Mouse (Mus musculus) A20 (cell line): ENCODE measurements around the gene Ush1c.
A peak's percentile ranks its signal among the peaks of the same experiment; 100 is the strongest.

ENCODE experiments used
- DNase-seq: peaks from one replicate; pipeline ENCODE4 v3.0.0-alpha.2; 2011; ENCODE audit warnings: low read depth, low spot score

The Ush1c gene

GRCm38 (mm10) chr7:46204775-46205174, 33.5 kb downstream of the Ush1c start:
- DNase-seq: no peak

GRCm38 (mm10) chr7:46204046-46204471, 34.2 kb downstream of the Ush1c start:
- peak; percentile 57 for DNase-seq

DNA sequence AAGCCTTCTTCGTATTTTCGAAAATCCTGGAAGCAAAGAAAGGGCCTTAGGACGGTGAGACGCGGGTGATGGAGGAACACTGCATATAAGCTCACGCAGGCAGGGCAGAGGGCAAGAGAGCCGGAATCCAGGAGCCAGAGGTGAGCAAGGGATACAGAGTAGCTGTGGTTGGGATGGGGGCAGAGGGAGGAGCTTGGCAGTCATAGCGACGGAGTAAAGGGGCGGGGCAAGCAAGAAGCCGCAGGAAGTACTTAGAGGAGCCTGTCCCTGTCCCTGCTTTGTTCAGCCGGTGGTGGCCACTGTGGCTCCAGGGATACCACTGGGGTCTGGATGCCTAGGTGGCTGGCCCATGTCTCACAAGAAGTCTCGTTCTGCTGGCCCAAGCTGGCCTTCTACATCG, 36.7 kb downstream of the Ush1c start:
- DNase-seq: no peak

DNA sequence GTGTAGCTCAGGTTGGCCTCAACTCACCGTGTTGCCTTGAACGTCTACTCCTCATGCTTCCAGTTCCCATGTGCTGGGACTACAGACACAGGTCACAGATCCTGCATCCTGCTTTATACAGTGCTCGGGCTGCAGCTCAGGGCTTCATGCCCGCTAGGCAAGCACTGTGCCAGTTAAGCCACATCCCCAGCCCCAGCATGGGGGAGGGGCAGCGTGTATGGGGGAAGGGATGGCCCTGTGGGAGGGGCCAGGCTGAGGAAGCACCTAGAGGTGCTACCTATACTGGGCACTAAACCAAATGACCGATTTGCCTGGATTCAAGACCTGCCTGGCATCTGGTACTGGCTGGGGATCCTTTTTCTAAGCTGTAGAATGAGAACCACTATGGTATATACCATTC, 38.3 kb downstream of the Ush1c start:
- no peak for DNase-seq

DNA sequence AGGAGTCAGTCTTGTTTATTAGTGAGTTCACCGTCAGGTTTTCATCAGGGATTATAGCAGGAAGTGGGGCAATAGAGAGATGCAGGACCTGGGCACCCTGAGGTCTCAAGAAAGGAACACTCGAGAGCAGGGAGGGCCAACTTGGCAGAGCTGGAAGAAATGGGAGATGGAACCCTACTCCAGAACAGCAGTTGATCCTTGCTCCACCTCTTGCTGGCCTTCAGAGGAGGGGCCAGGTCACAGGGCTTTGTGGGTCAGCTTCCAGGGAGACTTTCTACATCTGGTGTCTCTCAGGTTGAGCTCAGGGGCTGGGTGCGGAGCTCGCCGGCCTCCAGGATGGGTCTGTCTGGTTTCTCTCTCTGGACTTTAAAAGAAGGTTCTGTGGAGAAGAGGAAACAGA, 42.9 kb downstream of the Ush1c start:
- no peak for DNase-seq

- peak; percentile 18 for DNase-seq
Observed at GRCm38 (mm10) chr7:46184232-46184631, 54.1 kb downstream of the Ush1c start.

DNA sequence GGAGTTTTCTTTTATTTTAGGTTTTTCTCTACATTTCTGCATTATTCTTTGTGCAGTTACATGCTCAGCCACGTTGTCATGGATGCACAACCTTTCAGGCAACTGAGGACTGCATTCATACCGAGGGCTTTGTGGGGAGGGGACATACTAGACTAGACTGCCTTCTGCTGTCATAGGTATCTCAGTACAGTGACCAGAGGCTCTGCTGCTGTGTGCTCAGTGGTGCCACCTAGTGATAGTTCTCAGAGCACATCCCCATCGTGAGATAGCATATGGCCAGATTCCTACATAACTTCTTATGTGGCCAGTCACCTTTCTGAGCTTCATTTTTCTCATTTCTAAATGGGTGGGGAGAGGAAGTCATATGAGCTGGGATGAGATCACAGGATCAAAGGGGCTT, 56.7 kb downstream of the Ush1c start:
- peak; percentile 51 for DNase-seq

GRCm38 (mm10) chr7:46179431-46180275, 58.6 kb downstream of the Ush1c start, which contains the start of gene Abcc8:
Gene Abcc8, minus strand, starts transcription at chr7:46180033.
- DNase-seq: no peak

- DNase-seq: peak; percentile 48
Observed at GRCm38 (mm10) chr7:46168980-46169379, 69.3 kb downstream of the Ush1c start.

DNA sequence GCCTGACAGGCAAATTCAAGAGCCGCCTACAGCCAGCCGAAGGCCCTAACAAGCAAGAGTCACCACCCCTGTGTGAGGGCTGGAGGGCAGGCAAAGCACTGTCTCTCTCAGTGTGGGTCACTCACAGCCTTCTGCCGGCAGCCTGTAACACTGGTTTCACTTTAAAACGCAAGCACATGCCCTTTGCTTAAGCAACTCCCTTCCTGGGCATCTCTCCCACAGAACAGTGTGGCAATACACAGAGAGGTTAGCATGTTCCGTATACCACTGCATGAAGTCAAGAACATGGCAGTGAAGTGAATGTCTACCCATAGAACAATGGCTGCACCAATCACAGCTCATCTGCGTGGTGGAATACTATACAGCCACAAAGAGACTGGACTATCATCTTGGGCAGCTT, 69.9 kb downstream of the Ush1c start:
- DNase-seq: no peak

GRCm38 (mm10) chr7:46167901-46168300, 70.4 kb downstream of the Ush1c start:
- no peak for DNase-seq

DNA sequence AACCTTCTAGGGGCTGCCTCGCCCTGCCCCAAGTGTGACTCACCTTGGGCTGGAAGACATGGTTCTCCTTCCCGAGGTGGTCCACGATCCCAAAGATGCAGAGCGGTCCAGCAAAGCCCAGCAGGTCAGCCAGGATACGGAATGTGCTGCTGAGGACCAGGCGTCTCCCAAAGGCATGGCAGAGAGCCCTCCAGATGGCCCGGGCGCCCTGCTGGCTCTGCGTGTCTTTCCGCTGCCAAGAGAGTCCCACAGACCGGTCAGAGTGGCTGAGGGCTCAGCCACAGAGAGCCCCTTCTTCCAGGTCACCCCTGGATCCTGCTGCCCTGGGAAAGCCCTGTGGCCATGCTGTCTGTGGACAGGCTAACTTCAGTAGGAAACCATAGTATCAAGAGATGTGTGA, 72.4 kb downstream of the Ush1c start:
- DNase-seq: no peak

DNA sequence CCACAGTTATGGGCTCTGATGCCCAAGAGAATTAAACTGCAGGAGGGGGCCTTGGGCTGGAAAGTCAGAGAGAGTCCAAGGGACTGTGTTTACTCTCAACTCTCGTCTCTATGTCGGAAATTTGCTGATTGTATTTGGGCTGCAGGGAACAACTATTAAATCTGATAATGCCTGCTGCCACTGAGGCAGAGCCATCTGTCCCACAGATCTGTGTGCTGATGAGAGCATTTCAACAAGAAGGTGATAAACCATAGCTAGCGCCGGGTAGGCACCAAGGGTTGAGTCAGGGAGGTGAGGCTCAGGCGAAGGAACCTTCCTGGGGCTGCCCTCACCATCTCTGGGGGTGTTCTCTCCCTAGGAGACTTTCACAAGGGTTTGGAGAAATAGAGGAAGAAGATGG, 75.6 kb downstream of the Ush1c start:
- DNase-seq: no peak

- no peak for DNase-seq
Observed at GRCm38 (mm10) chr7:46162132-46162727, 76.1 kb downstream of the Ush1c start.

DNA sequence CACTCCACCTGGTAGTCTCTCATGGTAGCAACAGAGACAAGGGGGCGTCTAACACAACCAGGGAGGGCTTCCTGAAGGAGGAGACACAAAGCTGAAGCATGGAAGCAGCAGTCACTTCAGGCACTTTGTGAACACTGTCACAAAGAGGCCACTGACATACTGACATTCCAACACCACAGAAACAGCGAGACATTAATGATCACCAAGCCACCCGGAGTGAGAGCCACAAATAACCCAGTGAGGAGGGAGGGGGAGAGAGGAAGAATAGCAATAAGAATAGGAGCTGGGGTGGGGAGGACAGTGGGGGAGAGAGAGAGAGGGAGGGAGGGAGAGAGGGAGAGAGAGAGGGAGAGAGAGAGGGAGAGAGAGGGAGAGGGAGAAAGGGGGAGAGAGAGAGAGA, 76.7 kb downstream of the Ush1c start:
- DNase-seq: no peak

DNA sequence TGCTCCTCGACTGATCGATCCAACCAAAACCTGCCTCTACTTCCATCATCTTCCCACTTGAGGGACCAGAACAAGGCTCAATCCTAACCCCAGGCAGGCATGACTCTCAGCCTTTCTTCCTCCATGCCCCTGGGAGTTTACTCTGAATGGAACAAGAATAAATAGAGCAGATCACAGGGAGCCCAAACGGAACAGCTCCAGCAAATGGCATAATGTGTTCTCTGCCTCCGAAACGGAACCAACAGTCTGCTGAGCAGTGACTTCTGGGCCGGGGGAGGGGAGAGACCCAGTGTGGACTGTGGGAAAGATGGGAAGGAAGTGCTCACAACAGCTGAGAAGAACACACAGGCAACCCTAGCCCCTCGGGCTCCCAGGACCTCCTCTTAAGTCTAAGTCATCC, 80.6 kb downstream of the Ush1c start:
- no peak for DNase-seq

- no peak for DNase-seq
Observed at GRCm38 (mm10) chr7:46154498-46155488, 83.5 kb downstream of the Ush1c start.

GRCm38 (mm10) chr7:46152819-46153351, 85.4 kb downstream of the Ush1c start:
- no peak for DNase-seq

GRCm38 (mm10) chr7:46147417-46147816, 90.9 kb downstream of the Ush1c start:
- DNase-seq: peak; percentile 15

DNA sequence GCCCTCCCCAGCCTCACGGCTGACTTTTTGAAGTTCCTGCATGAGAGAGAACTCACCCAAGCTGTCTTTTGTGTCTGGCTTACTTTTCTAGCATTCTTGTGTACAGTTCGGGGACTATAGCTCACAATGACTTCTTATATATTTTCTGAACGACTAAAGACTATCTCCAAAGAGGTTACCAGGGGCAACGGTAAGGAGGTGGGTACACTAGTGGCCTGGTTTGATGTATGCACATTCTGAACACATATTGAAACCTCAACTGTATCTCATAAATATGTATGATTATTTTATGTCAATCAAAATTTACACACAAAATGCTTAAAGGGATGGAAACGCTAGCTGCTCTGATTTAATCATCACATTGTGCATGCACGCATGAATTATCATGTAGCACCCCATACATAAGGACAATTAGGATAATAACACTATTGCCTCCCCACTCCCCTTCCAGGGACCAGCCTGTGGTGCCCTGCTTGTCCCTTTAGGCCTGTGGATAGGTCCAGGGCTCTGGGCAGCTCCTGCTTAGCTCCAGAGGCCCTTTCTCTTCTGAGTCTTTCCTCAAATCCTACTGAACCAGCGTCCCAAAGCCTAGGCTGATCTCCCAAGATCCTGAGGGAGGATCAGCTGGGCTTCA, 91.5 kb downstream of the Ush1c start:
- no peak for DNase-seq
